Comparison of ENCODE assay signal across 24 mouse cellular contexts in the genomic region with DNA sequence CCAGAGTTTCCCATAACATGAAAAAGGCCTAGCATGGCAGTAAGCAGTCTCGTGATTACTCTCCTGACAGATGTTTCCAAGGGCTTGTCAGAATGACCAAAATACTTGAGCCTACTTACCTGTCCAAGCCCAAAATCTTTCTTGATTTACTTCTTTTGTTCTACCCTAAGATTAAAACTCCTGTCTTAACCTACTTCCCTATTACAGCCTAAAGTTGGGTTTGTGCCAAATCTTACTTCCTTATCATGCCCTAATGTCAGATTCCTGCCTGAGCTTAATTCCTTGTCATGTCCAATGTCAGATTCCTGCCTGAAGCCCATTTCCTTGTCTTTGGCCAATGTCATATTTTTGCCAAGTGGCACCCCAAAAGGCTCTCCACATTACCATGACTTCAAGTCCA.
DNase-seq lines count a peak whose midpoint lies in the region; ATAC-seq and TF ChIP-seq lines count a peak whose summit lies in the region.
"Had no signal": no experiment of that assay in that cellular context is flagged by ENCODE, and none has a peak within 500 bp of the region (broad histone marks: within the 10 kb centered on the region; RNA-seq: fewer than 3 reads in every experiment).

No protein-coding gene starts in this region.

- no peaks in the 10 kb centered on the region for H3K9me3 ChIP-seq in stomach, postnatal 0 days (ENCODE audit: control insufficient read depth, low read length)
- H3K9me3 ChIP-seq: forebrain, embryonic 10.5 days; heart, embryonic 10.5 days; hindbrain, embryonic 12.5 days; hindbrain, embryonic 15.5 days had no signal

- no peak overlapping the region for H3K4me3 ChIP-seq in stomach, postnatal 0 days (ENCODE audit: low read depth, low read length)
- H3K4me3 ChIP-seq: forebrain, embryonic 10.5 days; heart, adult 2 months; heart, embryonic 10.5 days; heart, embryonic 13.5 days; hindbrain, embryonic 12.5 days; hindbrain, embryonic 15.5 days had no signal

- no peak for TF ChIP-seq CTCF in stomach, postnatal 0 days (IDR thresholded peaks at IDR 0.05; ENCODE audit: low read depth)

- DNase-seq in 416B (ENCODE audit: low read depth) (peak; percentile 10), MEL-GATA-1-ER (ENCODE audit: extremely low read depth, low read depth) (peak; percentile 12)
- no peak for DNase-seq in heart, postnatal 25 days (ENCODE audit: low spot score)
- no peak for DNase-seq in stomach, postnatal 0 days (ENCODE audit: low spot score)
- no peak for DNase-seq in adrenal gland, postnatal 25 days
- DNase-seq: adrenal gland, postnatal 10 days; cerebellum, adult 11 months; cerebellum, adult 8-10 months; cerebellum, postnatal 10 days; cerebellum, postnatal 36 days; forebrain, postnatal 0 days; gastrocnemius, postnatal 25 days; heart, adult 2 months; heart, postnatal 14 days; kidney, adult 11 months had no signal

- no peaks in the 10 kb centered on the region for H3K4me1 ChIP-seq in stomach, postnatal 0 days (replicated peaks; ENCODE audit: control insufficient read depth, insufficient read depth)
- H3K4me1 ChIP-seq: forebrain, embryonic 10.5 days; heart, embryonic 10.5 days; heart, embryonic 13.5 days; hindbrain, embryonic 12.5 days; hindbrain, embryonic 15.5 days had no signal

- no peak for TF ChIP-seq EP300 in stomach, postnatal 0 days (optimal IDR thresholded peaks at IDR 0.05)

- WGBS in stomach, postnatal 0 days, result 68% methylated on average over 1 of the region's 1 CpGs

- intact Hi-C loops in heart, postnatal 25 days (cut with DNase I), result no loop called here

- no peaks in the 10 kb centered on the region for H3K36me3 ChIP-seq in stomach, postnatal 0 days (ENCODE audit: control insufficient read depth, insufficient read depth, low read length)
- H3K36me3 ChIP-seq: forebrain, embryonic 10.5 days; heart, embryonic 10.5 days; heart, embryonic 13.5 days; hindbrain, embryonic 12.5 days; hindbrain, embryonic 15.5 days had no signal

- no peaks in the 10 kb centered on the region for H3K27me3 ChIP-seq in stomach, postnatal 0 days (ENCODE audit: control insufficient read depth, insufficient read depth, low read length)
- H3K27me3 ChIP-seq: heart, embryonic 13.5 days; hindbrain, embryonic 12.5 days; hindbrain, embryonic 15.5 days; Patski had no signal

- no peak overlapping the region for H3K27ac ChIP-seq in stomach, postnatal 0 days (replicated peaks)
- H3K27ac ChIP-seq: forebrain, embryonic 10.5 days; heart, adult 2 months; heart, embryonic 10.5 days; heart, embryonic 13.5 days; hindbrain, embryonic 12.5 days; hindbrain, embryonic 15.5 days had no signal

- no peak overlapping the region for H3K4me2 ChIP-seq in stomach, postnatal 0 days (replicated peaks; ENCODE audit: low read depth)
- H3K4me2 ChIP-seq: heart, embryonic 13.5 days; hindbrain, embryonic 12.5 days; hindbrain, embryonic 15.5 days had no signal

- no peak overlapping the region for H3K9ac ChIP-seq in stomach, postnatal 0 days (ENCODE audit: low read length)
- H3K9ac ChIP-seq: forebrain, postnatal 0 days; heart, embryonic 13.5 days; hindbrain, embryonic 12.5 days; hindbrain, embryonic 15.5 days had no signal

- ATAC-seq in megakaryocyte, adult 5-6 weeks (ENCODE audit: poor library complexity, severe bottlenecking), result peak; percentile 62
- ATAC-seq in stomach, postnatal 0 days (ENCODE audit: low FRiP score, low TSS enrichment), result no peak
- ATAC-seq: CD4-positive, CD25-positive, alpha-beta regulatory T cell, adult 4 months; forebrain, embryonic 14.5 days; forebrain, postnatal 0 days; Patski had no signal

Comparison
In these comparisons a context has a peak if more than half of its experiments do, and no peak if none do; other contexts are left out.
1. DNase-seq: peak in 416B (single experiment) and MEL-GATA-1-ER (single experiment); none in heart, postnatal 25 days (single experiment), stomach, postnatal 0 days (single experiment) and adrenal gland, postnatal 25 days (single experiment).